Mouse (Mus musculus): Measurements from ENCODE around the gene Ctsl.

The Ctsl gene

DNA sequence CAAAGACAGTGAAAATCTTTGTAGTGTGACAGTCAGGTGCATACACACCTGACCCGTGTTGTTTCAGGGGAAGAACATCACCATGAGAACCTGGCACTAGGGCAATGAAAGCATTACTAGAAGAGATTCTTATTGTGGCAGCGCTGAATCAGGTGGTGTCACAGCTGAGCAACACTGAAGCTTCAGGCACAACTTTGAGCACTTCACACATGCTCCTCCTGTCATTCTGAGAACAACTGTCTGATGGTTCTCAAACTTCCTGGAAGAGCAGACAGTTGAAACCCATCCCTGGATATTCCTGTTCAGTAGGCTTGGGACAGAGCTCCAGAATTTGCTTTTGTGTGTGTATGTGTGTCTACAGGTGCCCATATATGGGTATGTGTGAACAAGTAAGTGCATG lies 5.8 kb upstream of the Ctsl start:
- intact Hi-C loops (cut with DNase I) = no loop called here

DNA sequence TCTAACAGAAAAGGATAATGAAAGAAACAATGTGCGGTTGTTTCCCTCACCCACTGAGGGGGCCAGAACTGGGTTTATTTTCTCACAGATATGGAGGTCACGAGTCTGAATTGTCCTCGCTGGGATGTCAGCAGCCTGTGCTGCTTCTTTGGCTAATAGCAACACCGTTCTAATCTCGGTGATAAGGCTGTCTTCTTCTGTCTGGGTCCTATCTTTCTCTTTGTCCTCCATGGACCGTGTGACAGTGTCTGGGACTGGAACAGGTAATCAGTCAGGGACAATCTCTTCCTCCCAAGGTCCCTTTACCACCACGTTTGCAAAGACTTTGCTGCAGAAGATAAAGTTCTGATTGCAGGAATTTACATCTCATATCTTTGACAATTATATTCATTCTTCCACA lies 4.5 kb upstream of the Ctsl start:
- intact Hi-C loops (cut with DNase I) = no loop called here

DNA sequence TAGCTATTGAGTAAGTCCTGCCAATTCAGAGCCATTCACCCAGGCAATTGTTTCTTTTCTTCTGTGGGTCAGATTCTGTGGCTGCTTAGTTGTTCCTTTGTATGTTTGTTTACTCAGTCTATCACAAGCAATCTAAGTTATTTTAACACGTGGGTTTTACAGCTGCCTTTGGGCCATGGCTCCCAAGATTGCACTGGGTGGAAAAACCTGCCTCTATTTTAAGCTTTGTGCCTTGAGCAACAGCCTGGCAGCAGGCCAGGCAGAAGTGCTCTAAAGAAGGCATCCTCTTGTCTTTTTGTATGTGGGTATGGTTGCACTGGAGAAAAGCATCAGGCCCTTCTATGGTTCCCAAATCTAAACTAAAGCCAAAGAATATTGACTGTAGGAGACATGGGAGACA lies 3.0 kb upstream of the Ctsl start:
- intact Hi-C loops (cut with DNase I) = loop anchor here (5.0 kb wide), 1 partner anchor 59 kb away; the partner anchor contains the start of gene Cdk20

DNA sequence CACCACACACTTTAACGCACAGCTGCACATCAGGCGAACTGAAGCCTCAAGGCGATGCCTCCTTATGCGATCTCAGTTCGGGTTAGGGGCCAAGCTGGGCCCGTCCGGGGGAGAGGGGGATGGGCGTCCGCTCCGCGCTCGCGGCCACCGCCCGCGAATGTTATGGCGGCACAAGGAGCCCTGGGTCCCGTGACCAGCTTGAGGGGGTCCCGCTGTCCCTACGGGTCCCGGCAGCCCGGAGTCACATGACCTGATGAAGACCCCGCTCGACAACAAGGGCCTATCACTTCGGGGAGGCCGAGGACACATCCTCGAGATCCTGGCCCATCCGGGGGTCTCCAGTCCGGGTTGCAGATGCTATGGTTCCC lies 901 bp downstream of the Ctsl start:
- intact Hi-C loops (cut with DNase I) = loop anchor here (5.0 kb wide), 1 partner anchor 63 kb away; the partner anchor contains the start of gene Cdk20

DNA sequence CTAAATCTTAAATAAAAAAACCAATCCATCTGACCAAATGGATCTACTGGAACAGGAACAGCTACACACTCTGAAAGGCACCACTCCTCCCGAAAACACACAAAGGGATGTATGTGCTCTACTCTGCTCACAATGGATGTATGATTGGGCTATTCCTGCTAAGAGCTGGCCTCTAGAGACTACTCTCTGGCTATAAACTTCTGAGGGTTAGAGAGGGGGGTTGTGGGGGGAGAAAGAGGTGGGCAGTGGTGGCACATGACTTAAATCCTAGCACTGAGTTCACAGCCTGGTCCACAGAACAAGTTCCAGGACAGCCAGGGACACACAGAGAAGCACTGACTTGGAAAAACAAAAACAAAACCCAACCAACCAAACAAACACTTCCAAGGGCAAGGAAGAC lies 2.1 kb downstream of the Ctsl start:
- intact Hi-C loops (cut with DNase I) = no loop called here

DNA sequence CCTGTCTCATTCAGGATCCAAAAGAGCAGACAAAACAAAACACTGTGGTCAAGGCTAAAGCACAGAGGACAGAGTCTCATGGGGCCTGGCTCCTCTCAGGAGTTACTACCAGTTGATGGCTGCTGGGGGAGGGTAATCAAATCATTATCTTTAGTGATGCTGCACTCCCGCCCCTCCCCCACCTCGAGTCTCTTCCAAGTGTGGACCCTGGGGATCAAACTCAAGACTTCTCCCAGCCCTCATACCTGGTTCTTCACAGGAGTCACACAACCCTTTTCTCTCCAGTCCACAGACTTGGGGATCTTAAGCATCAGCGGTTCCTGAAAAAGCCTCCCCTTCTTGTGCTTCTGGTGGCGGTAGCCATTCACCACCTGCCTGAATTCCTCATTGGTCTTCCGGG lies 3.1 kb downstream of the Ctsl start:
- intact Hi-C loops (cut with DNase I) = no loop called here

DNA sequence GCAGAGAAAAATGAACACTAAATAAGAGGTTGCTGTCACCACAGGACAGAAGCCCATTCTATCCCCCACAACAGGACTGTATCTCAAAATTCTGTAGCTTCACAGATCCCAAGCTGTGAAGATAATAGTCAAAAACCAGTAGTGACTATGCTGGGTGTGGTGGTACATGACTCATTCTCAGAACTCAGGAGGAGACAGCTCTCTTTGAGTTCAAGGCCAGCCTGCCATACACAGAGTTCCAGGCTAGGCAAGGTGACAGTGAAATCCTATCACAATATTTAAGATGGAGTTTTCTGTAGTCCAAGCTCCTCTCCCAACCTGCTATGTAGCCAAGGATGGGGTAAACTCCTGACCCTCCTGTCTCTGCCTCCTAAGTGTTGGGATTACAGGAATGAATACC lies 5.4 kb downstream of the Ctsl start:
- intact Hi-C loops (cut with DNase I) = no loop called here

DNA sequence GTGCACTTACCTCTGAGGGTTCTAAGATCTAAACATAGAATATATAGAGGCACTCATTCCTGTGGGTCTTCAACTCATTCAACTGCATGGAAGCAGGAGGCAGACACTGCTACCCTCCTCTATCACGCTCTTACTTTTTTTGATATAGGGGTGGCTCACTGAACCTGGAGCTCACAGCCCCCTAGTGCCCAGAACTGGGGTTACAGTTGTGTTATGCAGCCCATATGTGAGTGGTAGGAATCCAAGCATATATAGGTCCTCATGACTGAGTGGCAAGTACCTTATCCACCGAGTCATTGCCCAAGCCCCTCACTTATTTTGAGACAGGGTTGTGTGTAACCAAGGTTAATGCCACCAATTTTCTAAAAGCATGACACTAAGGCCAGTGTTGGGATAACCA lies 6.4 kb downstream of the Ctsl start:
- intact Hi-C loops (cut with DNase I) = loop anchor here (1.0 kb wide), 1 partner anchor 49 kb away; no protein-coding TSS in a partner anchor

DNA sequence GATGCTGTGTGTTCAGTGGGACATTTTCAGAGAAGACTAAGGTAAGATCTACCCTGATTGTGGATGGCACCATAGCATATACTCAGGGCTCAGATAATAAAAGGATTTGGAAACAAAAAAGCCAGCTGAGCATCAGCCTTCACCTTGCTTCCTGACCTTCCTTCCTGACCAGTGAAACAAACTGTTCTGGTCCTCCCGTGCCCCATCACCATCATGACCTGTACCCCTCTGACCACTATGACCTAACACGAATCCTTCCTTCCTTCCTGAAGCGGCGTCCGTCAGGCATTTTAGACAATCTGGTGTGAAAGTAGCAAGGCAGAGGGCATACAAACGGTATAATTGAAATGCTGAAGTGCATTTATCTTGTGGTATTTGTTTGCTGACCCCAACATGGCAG lies 8.6 kb downstream of the Ctsl start:
- intact Hi-C loops (cut with DNase I) = no loop called here

DNA sequence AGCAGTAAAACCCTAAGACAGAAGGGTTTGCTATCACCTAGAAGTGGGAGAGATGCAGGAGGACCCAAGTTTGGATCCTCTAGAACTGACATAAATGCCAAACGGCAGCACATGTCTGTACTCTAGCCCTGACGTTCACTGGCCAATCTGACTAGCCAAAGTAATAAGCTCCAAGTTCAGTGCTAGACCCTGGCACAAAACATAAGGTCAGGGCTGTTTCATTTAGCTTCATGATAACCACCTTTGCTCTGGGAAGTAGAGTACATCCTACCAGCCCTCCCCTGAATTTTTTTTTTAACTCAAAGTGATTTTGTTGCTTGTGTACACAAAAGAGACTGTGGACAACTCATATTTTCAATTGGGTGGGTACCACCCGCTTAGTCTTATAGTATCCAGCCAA lies 9.7 kb downstream of the Ctsl start:
- intact Hi-C loops (cut with DNase I) = no loop called here

DNA sequence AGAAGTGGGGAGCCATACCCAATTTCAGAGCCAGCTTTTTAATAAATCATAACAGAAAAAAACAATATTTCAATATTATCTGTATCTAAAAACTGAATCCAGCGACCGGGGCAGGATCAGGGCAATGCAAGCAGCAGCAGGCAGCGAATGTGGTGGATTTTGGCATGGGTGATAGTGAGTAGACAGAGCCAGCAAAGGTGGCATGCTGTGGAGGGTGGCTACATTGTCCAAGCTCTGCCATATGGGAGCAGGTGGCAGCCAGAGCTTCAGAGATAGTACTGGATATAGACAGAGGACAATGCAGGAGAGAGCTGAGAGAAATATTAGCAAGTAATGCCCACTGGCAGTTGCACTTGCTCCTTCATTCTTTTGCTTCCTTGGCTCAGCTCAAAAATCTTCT lies 11.0 kb downstream of the Ctsl start:
- intact Hi-C loops (cut with DNase I) = no loop called here

DNA sequence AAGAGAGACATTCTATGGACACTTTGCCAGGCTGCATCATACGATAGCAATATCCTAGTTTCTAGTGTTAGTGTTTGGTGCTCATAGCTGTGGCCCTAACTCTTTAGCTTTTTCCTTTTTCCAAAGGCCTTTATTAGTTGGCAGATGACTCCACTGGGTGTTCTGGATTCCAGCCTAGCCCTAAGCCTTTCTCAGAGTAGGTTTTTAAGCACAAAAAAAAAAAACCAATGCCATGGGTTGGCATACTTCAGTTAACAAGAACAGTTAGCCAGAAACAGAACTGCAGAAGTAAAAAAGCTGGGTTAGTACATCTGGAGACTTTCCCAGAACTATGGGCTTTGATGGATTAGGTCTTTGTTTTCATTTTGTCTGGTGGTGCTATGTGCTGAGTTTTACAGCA lies 12.2 kb downstream of the Ctsl start:
- intact Hi-C loops (cut with DNase I) = no loop called here

DNA sequence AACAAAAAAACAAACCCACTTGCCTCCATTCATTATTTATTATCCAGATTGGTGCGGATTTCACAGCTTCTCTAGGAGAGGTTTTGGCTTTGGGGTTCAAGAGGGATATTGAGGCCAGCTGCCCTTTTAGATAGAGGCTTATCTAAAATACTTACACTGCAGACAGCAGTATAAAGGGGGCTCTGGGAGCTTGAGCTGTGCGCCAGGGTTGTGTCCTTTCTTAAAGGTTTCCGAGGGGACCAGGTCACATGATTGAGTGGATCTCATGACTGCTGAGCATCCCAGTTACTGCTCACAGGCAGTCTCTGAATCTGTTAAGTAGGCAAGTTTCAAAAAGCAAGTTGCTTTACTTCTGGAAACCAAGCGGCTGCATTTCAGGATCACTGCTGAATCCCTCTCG lies 13.3 kb downstream of the Ctsl start:
- intact Hi-C loops (cut with DNase I) = no loop called here

DNA sequence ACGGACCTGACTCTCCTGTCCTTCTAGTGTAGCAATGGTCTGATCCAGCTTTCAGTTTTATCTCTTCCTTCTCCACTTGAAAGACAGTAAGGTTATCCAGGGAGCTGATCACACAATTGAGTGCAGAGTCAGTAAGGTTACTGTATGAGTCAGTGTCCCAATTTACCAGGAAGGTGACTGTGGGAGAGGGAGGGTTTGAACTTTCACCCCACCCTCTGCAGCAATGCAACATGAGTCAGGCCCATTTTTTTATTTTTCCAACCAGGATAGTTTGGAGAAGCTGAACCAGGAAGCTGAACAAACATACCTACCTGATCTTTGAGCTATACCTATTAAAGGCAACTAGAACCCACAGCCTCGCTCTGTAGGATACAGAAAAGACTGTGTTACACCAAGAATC lies 21.2 kb downstream of the Ctsl start:
- intact Hi-C loops (cut with DNase I) = no loop called here

DNA sequence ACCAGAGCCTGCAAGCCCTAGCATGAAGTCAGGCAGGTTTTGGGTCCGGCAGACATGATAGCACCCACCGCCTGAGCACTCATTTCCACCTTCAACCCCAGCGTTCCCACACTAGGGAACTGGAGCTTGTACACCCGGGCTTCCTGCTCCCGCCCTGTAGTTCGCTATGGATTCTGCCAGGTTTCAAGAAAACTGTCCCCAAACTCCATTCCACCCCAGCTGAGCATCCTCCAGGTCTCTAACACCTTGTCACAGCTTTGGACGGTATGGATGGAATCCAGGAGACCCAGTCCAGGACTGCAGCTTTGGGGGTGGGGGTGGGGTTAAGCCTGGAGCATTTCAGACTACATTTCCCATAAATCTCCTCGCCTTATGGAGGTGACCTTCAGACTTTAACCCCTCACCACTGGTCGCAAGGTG lies 26.6 kb downstream of the Ctsl start:
- intact Hi-C loops (cut with DNase I) = no loop called here

DNA sequence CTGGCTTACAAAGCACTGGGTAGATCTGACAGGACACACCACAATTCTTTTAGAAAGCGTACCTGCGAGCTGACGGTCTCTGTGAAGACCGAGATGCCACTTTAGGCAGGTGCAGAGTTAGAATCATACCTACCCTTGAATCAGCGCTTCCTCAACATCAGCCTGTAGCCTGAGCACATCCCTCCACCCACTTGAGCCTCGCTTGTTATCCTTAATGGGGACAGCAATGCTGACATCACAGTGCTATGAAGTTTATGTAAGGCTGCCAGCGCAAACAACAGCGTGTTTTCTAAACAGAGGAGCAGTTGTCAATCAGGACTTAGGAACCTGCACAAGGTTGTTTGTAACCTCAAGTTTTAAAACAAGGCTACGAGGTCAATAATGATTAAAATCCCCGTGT lies 27.1 kb downstream of the Ctsl start:
- intact Hi-C loops (cut with DNase I) = no loop called here

DNA sequence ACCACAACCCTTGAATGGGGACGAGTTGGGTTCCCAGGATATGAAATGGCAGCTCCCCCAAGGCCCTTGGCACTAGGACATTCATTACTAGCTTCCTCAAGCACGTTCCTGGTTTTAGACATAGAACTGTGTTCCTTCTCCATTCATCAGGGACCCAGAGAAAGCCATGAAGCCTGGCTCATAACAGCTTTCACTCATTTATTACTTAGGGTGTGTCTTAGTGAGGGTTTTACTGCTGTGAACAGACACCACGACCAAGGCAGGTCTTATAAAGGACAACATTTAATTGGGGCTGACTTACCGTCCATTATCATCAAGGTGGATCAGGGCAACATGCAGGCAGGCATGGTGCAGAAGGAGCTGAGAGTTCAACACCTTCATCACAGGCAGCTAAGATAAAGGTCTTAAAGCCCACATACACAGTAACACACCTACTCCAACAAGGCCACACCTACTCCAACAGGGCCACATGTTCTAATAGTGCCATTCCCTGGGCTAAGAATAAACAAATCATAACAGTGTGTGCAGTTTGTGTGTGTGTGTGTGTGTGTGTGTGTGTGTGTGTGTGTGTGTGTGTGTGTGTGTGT lies 35.1 kb downstream of the Ctsl start:
- intact Hi-C loops (cut with DNase I) = no loop called here

DNA sequence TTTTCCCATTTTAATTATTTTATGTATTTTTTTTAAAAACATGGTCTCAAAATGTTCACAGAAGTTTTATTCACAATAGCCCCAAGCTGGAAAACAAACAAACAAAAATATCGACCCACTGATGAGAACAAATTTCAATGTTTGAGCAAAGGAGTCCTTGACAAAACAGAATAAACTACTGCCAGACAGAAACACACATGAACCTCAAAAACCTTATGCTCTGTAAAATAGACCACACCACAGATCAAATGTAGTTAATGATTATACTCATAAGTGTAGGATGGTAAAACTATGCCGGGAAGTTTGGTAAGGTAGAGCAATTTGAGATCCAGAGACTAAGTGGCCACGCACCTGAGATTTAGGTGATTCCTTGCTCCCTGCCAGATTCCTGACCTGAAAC lies 37.6 kb downstream of the Ctsl start:
- intact Hi-C loops (cut with DNase I) = no loop called here

DNA sequence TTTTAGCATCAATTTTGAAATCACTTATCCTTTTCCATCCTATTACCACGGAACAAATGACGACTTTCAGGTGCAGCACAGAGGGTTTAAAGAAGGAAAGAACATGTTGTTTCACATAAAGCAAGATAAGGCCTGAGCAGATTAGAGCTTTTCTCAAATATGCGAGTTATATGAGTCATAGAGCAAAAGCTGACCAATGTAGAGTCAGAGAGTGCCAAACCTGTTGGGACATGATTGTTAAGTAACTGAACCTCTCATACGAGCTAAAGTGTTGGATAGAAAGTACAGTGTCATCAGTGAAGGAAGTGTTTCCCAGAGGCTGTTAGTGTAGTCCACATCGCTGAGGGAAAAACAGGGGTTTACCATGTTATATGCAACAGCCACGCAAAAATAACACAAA lies 38.4 kb downstream of the Ctsl start:
- intact Hi-C loops (cut with DNase I) = no loop called here

DNA sequence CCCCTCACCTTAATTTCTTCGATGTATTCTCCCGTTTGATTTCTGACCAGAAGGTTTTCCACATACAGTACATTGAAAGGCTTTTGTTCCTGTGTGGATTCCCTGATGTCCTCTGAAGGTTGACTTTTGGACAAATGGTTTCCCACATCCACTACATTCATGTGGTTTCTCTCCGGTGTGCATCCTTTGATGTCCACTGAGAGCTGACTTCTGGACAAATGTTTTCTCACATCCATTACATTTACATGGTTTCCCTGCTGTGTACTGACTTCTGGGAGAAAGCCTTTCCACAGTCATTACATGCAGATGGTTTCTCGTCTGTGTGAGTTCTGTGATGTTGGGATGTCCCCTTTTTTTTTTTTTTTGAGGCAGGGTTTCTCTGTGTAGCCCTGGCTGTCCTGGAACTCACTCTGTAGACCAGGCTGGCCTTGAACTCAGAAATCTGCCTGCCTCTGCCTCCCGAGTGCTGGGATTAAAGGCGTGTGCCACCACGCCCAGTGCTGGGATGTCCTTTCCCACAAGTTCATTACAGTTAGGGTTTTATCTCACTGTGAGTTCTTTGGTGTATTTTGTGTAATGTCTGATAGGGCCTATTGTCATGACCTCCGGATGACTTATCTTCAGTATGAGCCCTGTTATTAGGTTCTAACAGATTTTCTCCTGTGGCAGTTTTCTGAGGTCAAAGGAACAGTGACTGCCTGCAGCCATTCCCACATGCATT lies 48.0 kb downstream of the Ctsl start:
- intact Hi-C loops (cut with DNase I) = no loop called here

DNA sequence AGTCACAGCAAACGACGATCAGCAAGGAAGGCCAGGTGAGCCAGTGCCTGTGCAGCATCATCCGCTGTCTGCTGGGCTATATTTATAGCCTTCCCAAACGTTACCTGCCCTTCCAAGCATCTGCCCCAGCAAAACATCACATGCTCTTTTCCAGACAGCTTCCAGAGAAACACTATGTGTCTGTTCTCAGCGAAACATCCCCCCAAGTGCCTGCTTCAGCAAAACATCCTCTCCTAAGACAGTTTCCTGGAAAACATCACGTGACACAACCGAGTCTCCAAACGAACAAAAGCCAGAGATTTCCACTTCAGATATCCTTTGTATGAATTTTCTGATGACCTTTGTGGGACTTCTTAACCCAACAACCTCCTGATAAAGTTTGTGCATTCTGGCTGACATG lies 50.4 kb downstream of the Ctsl start:
- intact Hi-C loops (cut with DNase I) = no loop called here

DNA sequence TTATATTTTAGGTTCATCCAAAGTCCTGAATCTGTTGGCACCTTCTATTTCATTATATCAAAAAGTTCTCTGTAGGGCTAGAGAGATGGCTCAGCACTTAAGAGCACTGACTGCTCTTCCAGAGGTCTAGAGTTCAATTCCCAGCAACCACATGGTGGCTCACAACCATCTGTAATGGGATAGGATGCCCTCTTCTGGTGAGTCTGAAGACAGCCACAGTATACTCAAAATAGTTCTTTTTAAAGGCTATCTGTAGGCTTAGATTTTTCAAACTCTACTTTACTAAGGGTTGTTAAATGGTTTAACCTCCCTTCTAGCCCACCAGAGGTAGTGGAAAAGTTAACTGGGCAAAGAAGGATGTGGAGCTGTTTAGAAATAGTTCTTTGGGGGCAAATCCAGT lies 50.9 kb downstream of the Ctsl start:
- intact Hi-C loops (cut with DNase I) = loop anchor here (10.0 kb wide), 1 partner anchor 255 kb away; no protein-coding TSS in a partner anchor

DNA sequence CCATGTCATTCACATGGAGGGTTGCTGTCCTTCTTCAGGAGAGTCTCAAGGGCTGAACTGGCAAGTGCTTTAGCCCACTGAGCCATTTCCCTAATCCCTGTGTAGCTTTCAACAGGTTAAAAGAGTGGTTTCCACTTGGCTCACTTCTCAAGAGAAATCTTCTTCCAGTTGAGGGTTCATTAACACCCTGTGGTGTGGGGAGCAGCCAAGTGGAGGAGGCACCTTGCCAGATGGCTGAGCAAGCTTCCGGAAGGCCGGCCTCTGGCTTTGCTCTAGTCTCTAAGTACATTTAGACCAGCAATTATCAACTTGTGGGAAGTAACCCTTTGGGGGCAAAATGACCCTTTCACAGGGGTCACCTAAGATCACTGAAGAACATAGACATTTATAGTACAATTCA lies 52.3 kb downstream of the Ctsl start:
- intact Hi-C loops (cut with DNase I) = loop anchor here (10.0 kb wide), 1 partner anchor 256 kb away; no protein-coding TSS in a partner anchor

Measured in adrenal gland (tissue).